Mouse (Mus musculus) forebrain, postnatal 0 days (tissue): ENCODE data around the gene Ispd. TPM values are rescaled to one million over a fixed set of nuclear protein-coding genes. Genes with fewer than 3 reads are reported as not detected.

ENCODE experiments used
- ATAC-seq: fragments of 200-750 bp; cut with Nextera tagmentation; 2 replicates; pipeline ENCODE4 v1.8.0; 2017; ENCODE audit warnings: mild to moderate bottlenecking, moderate library complexity
- DNase-seq: peaks from one replicate; pipeline ENCODE4 v3.0.0-alpha.2; 2015
- H3K27ac ChIP-seq: fragments of 300-500 bp; sonication (generic); 2 replicates; pipeline ENCODE4 v1.5.1; 2014; ENCODE audit warnings: low read depth, mild to moderate bottlenecking, antibody characterized with exemption, low read length, moderate library complexity, mixed read lengths
- H3K27me3 ChIP-seq: fragments of 300-500 bp; sonication (generic); 2 replicates; pipeline ENCODE4 v1.6.1; 2014; ENCODE audit warnings: mild to moderate bottlenecking, low read length, mixed read lengths; ENCODE audit not compliant: insufficient read depth
- H3K36me3 ChIP-seq: fragments of 300-500 bp; sonication (generic); 2 replicates; pipeline ENCODE4 v1.6.1; 2014; ENCODE audit warnings: mild to moderate bottlenecking, moderate library complexity; ENCODE audit not compliant: insufficient read depth
- H3K4me1 ChIP-seq: fragments of 300-500 bp; sonication (generic); 2 replicates; pipeline ENCODE4 v1.6.1; 2014; ENCODE audit warnings: antibody characterized with exemption; ENCODE audit not compliant: insufficient read depth
- H3K4me2 ChIP-seq: fragments of 300-500 bp; sonication (generic); 2 replicates; pipeline ENCODE4 v1.6.1; 2014; ENCODE audit warnings: low read depth, mild to moderate bottlenecking, moderate library complexity
- H3K4me3 ChIP-seq: fragments of 300-500 bp; sonication (generic); 2 replicates; pipeline ENCODE4 v1.5.1; 2014; ENCODE audit warnings: low read depth, low read length, mixed read lengths
- H3K9ac ChIP-seq: fragments of 300-500 bp; sonication (generic); 2 replicates; pipeline ENCODE4 v1.6.1; 2014; ENCODE audit warnings: mild to moderate bottlenecking
- H3K9me3 ChIP-seq: fragments of 300-500 bp; sonication (generic); 2 replicates; pipeline ENCODE4 v1.6.1; 2016; ENCODE audit warnings: low read length
- CTCF ChIP-seq: sonication (generic); IDR thresholded peaks from 2 replicates; pipeline ENCODE4 v1.5.1; 2016; ENCODE audit warnings: antibody characterized with exemption, control low read depth, low read depth
- WGBS: fragments of 180-500 bp; shearing (Covaris S2); extraction: QIAGEN DNeasy Blood & Tissue Kit; methylation state at CpG from one replicate; pipeline ENCODE4 v1.1.7; 2014; 5-methylcytosine and 5-hydroxymethylcytosine counted together
- polyA plus RNA-seq: library from polyadenylated mRNA; unstranded; fragments of >200 nt; fragmentation: Nextera tagmentation; extraction: Ambion mirVana; gene quantifications from 2 replicates; pipeline ENCODE4 v1.2.1, GENCODE M21; 2015
- total RNA-seq: library from RNA; depleted of rRNA; stranded (reverse); fragments of >200 nt; gene quantifications from 2 replicates; pipeline ENCODE4 v1.2.3, GENCODE M21; 2014; rRNA removed

Ispd gene
- total and polyA plus RNA-seq, 2 experiments from 2014 or later, result 9.6 to 12.4 TPM

DNA sequence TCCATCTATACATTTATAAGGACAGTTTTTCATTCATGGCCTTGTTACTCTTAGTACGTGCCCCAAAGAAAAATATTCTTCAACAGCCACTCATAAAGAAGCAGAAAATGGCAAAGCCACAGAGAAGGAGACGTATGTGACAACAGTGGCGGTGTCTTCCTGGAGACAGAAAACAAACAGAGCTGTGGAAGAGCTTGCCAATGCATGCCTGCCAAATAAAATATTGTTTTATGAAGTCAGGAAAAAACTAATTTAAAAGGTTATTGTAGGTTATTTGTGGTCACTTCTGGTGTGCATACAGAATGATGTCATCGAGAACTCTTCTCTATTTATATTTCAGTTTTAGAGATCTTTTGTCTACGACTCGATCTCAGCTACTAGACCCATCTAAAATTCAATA lies 341.5 kb downstream of the Ispd start:
- H3K27ac ChIP-seq, result no peak overlapping the region
- H3K4me2 ChIP-seq, result no peak overlapping the region
- no peaks in the 10 kb centered on the region for H3K9me3 ChIP-seq
- H3K27me3 ChIP-seq, result no peaks in the 10 kb centered on the region
- WGBS, result 74% methylated on average over 6 of the region's 6 CpGs
- no peak overlapping the region for H3K9ac ChIP-seq
- ATAC-seq, result no peak
- TF ChIP-seq CTCF, result no peak
- DNase-seq, result no peak
- no peak overlapping the region for H3K4me3 ChIP-seq
- H3K36me3 ChIP-seq, result no peaks in the 10 kb centered on the region
- no peaks in the 10 kb centered on the region for H3K4me1 ChIP-seq

- Histone ChIP-seq H3K4me2 (no peak overlapping the region), H3K9me3 (no peaks in the 10 kb centered on the region), H3K36me3 (no peaks in the 10 kb centered on the region), H3K27ac (no peak overlapping the region), H3K4me1 (no peaks in the 10 kb centered on the region), H3K27me3 (no peaks in the 10 kb centered on the region), H3K9ac (no peak overlapping the region), H3K4me3 (no peak overlapping the region)
- WGBS, result 69% methylated on average over 3 of the region's 3 CpGs
- TF ChIP-seq CTCF, result no peak
- DNase-seq, result no peak
- no peak for ATAC-seq
These were observed 342.1 kb downstream of the Ispd start for GRCm38 (mm10) chr12:36723302-36723701.

DNA sequence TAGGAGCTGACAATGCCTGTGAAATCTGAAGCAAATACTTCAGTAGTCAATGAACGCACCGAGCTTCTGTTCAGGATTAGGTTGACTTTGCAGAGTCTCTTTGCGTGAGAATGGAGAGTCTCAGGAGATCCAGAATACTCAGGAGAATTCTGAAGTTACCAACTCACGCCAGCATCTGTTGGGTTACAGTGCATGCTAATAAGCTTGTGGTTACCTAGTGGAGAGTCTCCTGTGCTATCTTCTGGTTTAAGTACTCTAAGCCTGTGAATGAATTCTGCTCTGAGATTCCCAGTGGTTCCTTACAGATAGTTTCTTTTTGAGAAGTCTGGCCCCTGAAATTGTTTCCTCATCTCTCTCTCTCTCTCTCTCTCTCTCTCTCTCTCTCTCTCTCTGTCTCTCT lies 343.0 kb downstream of the Ispd start:
- H3K27ac ChIP-seq, result no peak overlapping the region
- H3K4me1 ChIP-seq, result no peaks in the 10 kb centered on the region
- H3K36me3 ChIP-seq, result no peaks in the 10 kb centered on the region
- DNase-seq (no peak), ATAC-seq (no peak)
- H3K27me3 ChIP-seq, result no peaks in the 10 kb centered on the region
- H3K9me3 ChIP-seq, result no peaks in the 10 kb centered on the region
- 78% methylated on average over 4 of the region's 4 CpGs for WGBS
- H3K4me3 ChIP-seq, result no peak overlapping the region
- H3K9ac ChIP-seq, result no peak overlapping the region
- no peak overlapping the region for H3K4me2 ChIP-seq
- TF ChIP-seq CTCF, result no peak

DNA sequence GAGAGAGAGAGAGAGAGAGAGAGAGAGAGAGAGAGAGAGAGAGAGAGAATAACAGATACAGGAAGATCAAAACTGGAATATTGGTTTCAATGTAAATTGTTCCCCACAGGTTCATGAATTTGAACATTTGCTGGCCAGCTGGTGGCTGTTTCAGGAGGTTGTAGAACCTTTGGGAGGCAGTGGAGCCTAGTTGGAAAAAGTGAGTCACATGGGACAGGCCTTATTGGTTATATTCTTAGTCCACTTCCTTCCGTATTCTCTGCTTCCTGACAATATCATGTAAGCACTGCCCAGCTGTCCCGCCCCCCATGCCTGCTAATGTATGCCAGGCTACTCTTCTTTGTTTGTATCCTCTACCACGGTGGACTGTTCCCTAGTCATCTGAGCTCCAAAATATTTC lies 344.0 kb downstream of the Ispd start:
- ATAC-seq (no peak), DNase-seq (no peak)
- 86% methylated on average over 3 of the region's 3 CpGs for WGBS
- no peaks in the 10 kb centered on the region for H3K9me3 ChIP-seq
- no peak overlapping the region for H3K9ac ChIP-seq
- H3K36me3 ChIP-seq, result no peaks in the 10 kb centered on the region
- no peak overlapping the region for H3K4me3 ChIP-seq
- no peak for TF ChIP-seq CTCF
- H3K27me3 ChIP-seq, result no peaks in the 10 kb centered on the region
- H3K4me1 ChIP-seq, result no peaks in the 10 kb centered on the region
- no peak overlapping the region for H3K4me2 ChIP-seq
- no peak overlapping the region for H3K27ac ChIP-seq

- Histone ChIP-seq H3K9me3 (no peaks in the 10 kb centered on the region), H3K4me1 (no peaks in the 10 kb centered on the region), H3K4me2 (no peak overlapping the region), H3K36me3 (no peaks in the 10 kb centered on the region), H3K9ac (no peak overlapping the region), H3K4me3 (no peak overlapping the region), H3K27ac (no peak overlapping the region), H3K27me3 (no peaks in the 10 kb centered on the region)
- DNase-seq, result no peak
- TF ChIP-seq CTCF, result no peak
- 79% methylated on average over 1 of the region's 1 CpGs for WGBS
- ATAC-seq, result no peak
These were observed 344.8 kb downstream of the Ispd start for GRCm38 (mm10) chr12:36726026-36726425.

DNA sequence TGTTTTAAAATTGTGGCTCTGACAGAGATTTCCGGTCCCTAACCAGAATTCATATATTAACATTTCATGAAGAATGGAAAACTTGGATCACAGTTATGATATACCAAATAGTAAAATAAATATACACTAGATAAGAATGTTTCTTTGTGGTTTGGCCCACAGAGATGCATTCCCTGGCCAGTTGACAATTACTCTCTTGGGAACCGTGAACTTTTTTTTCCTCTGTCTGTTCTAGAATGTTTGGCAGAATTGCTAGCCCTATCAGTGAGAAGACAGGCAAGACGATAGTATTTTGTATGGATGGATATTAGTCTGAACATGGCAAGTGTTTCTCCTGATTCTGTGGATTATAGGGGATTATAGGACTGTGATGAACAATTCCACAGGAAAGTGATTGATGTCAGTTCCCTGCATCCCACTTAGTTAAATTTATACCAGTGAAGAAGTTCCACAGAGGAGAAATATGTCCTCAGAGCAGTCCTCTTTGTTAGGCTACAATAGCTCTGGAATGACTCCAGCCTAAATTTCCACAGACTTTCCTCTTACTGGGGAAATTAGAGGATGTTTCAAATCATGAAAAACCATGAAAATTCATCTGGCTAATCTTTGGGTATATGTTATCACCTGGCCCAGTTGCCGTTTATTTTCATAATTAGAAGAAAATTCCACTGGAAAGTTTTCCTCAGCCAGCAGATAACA lies 352.6 kb downstream of the Ispd start:
- Histone ChIP-seq H3K27me3 (no peaks in the 10 kb centered on the region), H3K9ac (no peak overlapping the region), H3K4me2 (no peak overlapping the region), H3K4me3 (no peak overlapping the region), H3K9me3 (no peaks in the 10 kb centered on the region), H3K36me3 (no peaks in the 10 kb centered on the region), H3K4me1 (no peaks in the 10 kb centered on the region), H3K27ac (no peak overlapping the region)
- no peak for ATAC-seq
- TF ChIP-seq CTCF, result no peak
- WGBS, result 85% methylated on average over 4 of the region's 4 CpGs
- no peak for DNase-seq

Other genes starting within 250 kb of the Ispd start
- 77.7 and 80.0 TPM in 2 replicates for gene Ankmy2, start 224.3 kb upstream of the Ispd start, total RNA-seq
- gene Ankmy2, start 224.3 kb upstream of the Ispd start, polyA plus RNA-seq, result 65.3 and 78.6 TPM in 2 replicates
- gene Bzw2, start 223.4 kb upstream of the Ispd start, total RNA-seq, result 379 and 428 TPM in 2 replicates
- gene Bzw2, start 223.4 kb upstream of the Ispd start, polyA plus RNA-seq, result 433 and 494 TPM in 2 replicates
- gene Lrrc72, start 128.1 kb upstream of the Ispd start, total RNA-seq, result not detected in 2 replicates
- gene Lrrc72, start 128.1 kb upstream of the Ispd start, polyA plus RNA-seq, result not detected in 2 replicates
- gene Sostdc1, start 67.3 kb upstream of the Ispd start, total RNA-seq, result 6.9 and 8.3 TPM in 2 replicates
- 12.6 and 16.7 TPM in 2 replicates for gene Sostdc1, start 67.3 kb upstream of the Ispd start, polyA plus RNA-seq
- gene D630036H23Rik, start 731 bp downstream of the Ispd start, total RNA-seq, result 1.1 and 2.9 TPM in 2 replicates
- 1.4 and 2.4 TPM in 2 replicates for gene D630036H23Rik, start 731 bp downstream of the Ispd start, polyA plus RNA-seq